Mouse (Mus musculus) spleen, embryonic (tissue): ENCODE data around the gene Ppp5c.

Experiments used
- CTCF ChIA-PET: fragments of 350-600 bp; sonication (Branson Sonifier 250); formaldehyde crosslinking; loops from one replicate; lab custom pipeline; 2022; lab: Charles Lee

The Ppp5c gene

DNA sequence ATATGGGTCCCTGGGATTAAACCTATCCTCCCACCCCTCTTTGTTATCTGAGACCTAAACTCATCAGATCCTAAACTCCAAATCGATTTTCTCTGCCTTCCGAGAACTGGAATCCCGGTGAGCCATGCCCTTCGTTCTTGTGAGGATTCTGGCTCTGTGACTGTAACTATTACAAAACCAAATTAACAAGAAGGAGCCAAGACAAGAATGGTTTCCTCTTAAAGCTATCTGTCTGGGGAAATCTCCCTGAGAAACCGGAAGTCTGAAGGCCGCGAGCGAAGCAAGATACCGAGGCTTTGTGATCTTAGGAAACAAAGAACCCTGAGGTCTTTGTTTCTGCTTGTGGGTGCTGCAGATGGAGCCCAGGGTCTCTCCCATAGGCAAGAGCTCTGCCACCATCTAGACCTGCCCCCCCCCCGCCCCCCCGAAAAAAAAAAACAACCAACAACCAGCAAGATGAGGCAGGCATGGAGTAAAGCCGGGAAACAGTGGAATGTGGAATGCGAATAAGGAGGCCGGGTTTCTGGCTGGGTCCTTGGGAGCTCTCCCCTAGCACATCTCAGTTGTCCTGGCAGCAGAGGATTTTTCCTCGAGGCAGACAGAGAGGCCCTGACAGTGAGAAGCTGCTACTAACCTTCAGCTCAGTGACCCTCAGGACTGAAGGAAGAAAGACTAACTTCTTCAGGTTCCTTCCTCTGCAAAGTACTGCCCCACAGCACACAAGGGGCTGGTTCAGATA, 37.5 kb downstream of the Ppp5c start:
- CTCF ChIA-PET, result interaction anchor here (0.8 kb wide), 1 partner anchor 11 kb away, joined by 3 read pairs; no protein-coding TSS in a partner anchor

GRCm38 (mm10) chr7:16988405-16988804, 39.3 kb downstream of the Ppp5c start:
- CTCF ChIA-PET, result no interaction called here

GRCm38 (mm10) chr7:16987541-16988149, 40.1 kb downstream of the Ppp5c start:
- CTCF ChIA-PET, result no interaction called here

GRCm38 (mm10) chr7:16982859-16983568, 44.7 kb downstream of the Ppp5c start, which contains the start of gene Gm42372:
Gene Gm42372 (plus strand): TSS chr7:16983086.
- CTCF ChIA-PET, result no interaction called here

DNA sequence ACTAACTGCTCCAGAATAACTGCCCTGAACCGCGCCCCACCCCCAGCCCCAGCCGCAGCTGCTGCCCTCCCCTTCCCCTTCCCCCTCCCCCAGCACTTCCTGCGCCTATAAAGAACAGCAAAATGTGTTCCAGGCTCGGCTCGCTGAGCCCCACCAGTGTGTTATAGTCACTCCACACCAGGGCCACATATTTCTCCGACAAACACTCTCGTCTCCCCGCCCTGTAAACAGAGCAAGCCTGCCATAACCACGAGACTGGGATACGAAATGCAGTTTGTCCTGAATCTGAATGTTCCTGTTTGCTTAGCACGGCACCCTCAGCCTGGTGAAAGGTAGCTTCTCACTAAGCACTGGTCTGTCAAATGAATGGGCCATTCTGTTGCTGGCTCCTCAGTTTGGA, 47.4 kb downstream of the Ppp5c start:
- CTCF ChIA-PET, result interaction anchor here (0.6 to 1.2 kb wide), 2 partner anchors 49 to 172 kb away, joined by 3 to 4 read pairs; no protein-coding TSS in a partner anchor

- CTCF ChIA-PET, result no interaction called here
These were observed 49.1 kb downstream of the Ppp5c start for GRCm38 (mm10) chr7:16978593-16978992.

DNA sequence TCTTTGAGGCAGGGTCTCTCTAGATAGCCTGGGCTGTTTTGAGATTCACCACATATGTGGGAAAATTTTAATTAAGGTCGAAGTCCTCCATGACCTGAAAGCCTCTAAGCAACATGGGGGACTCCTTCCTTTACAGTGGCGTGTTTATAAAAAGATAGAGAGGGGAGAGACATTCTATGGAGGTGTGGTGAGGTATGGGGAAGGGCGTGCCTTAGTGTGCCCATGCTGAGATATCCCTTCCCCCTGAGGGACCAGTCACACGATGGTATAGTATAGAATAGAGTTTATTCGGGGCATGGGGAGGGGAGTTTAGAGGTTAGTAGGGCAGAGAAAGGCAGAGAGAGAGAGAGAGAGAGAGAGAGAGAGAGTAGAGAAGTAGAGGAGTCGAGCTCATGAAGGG, 49.6 kb downstream of the Ppp5c start:
- CTCF ChIA-PET, result no interaction called here

GRCm38 (mm10) chr7:16976298-16976697, 51.4 kb downstream of the Ppp5c start:
- CTCF ChIA-PET, result no interaction called here

GRCm38 (mm10) chr7:16974018-16974417, 53.7 kb downstream of the Ppp5c start:
- CTCF ChIA-PET, result no interaction called here

GRCm38 (mm10) chr7:16971160-16971559, 56.6 kb downstream of the Ppp5c start:
- CTCF ChIA-PET, result no interaction called here

GRCm38 (mm10) chr7:16968414-16968813, 59.3 kb downstream of the Ppp5c start:
- CTCF ChIA-PET, result interaction anchor here (0.5 kb wide), 1 partner anchor 100 kb away, joined by 3 read pairs; no protein-coding TSS in a partner anchor

DNA sequence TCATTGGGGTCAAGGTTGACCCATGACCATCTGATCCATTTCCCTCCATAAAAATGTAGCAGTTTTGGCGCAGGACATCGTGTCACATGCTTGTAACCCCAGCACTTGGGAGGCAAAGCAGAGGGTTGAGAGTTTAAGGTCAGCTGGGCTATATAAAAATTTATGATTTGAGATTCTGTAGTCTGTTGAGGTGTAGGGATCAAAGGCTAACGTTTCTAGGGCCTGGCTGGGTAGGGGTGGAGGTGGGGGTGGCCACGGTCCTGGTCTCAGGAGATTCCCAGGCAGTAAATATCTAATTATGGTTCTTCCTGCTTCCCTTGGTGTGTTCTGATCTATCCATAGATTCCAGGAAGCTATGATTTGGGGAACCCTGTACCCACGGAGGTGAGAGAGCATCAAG, 66.0 kb downstream of the Ppp5c start:
- CTCF ChIA-PET, result no interaction called here

DNA sequence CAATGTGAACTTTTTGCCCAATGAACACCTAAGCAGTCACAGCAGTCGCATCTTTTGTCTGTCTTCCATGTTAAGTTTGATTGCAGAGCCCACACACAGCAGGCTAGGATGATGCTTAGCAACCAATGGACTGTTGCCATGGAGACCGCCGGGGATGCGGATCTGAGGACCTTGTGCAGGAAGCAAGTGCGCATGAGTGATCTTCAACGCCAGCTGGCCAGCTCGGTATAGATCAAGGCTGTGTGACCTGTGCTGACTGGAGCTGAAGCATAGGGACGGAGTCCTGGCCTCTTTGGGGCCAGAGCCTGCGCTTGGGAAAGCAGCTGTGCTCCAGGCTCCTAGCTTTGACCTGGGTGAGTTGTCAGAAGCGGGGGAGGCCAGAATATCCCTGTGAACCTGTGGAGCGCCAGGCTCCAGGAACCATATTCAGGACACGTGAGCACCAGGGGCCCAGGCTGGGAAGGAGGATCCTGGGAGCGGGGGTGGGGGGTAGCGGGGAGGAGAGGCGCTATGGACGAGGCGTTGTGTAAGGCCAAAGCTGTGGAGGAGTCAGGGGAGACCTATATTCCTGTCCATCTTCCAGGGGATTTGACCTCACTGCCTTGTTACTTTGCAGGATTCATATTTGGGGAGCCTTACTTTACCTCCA, 68.1 kb downstream of the Ppp5c start, which contains the start of gene Pnmal1:
Gene Pnmal1 (plus strand): TSS at position 141 of the 649 bp plus-strand sequence.
- CTCF ChIA-PET, result no interaction called here

- CTCF ChIA-PET, result interaction anchor here (0.6 kb wide), 1 partner anchor 1886 kb away, joined by 3 read pairs; no protein-coding TSS in a partner anchor
These were observed 71.1 kb downstream of the Ppp5c start for GRCm38 (mm10) chr7:16956410-16957265.

- CTCF ChIA-PET, result interaction anchor here (0.6 kb wide), 1 partner anchor 1887 kb away, joined by 3 read pairs; no protein-coding TSS in a partner anchor
These were observed 72.0 kb downstream of the Ppp5c start for GRCm38 (mm10) chr7:16955712-16956111.
